Mouse (Mus musculus): ENCODE data around the gene Rpl37. TPM values are rescaled to one million over a fixed set of nuclear protein-coding genes. Genes with fewer than 3 reads are reported as not detected.

Rpl37 gene
- polyA plus RNA-seq, 1 experiment from 2014 or later, result 521 TPM

- Histone ChIP-seq H3K27ac (replicated peaks) (peak overlapping the region; percentile 94), H3K4me3 (peak overlapping the region; percentile 88), H3K4me1 (peaks cover 24% of the 10 kb centered on the region), H3K36me3 (replicated peaks) (peaks cover 4% of the 10 kb centered on the region; the same call in 1 of the 2 replicates), H3K9me3 (no peaks in the 10 kb centered on the region), H3K27me3 (replicated peaks; ENCODE audit: low read depth, poor library complexity, severe bottlenecking) (no peaks in the 10 kb centered on the region)
- peak; percentile 84 for DNase-seq (ENCODE audit: low spot score)
- 1% methylated on average over 61 of the region's 61 CpGs for WGBS
Observed at GRCm38 (mm10) chr15:5144021-5144778, 27.8 kb downstream of the Rpl37 start.

- Histone ChIP-seq H3K4me3 (peak overlapping the region; percentile 88), H3K4me1 (peaks cover 28% of the 10 kb centered on the region), H3K27me3 (replicated peaks; ENCODE audit: low read depth, poor library complexity, severe bottlenecking) (no peaks in the 10 kb centered on the region), H3K27ac (replicated peaks) (no peak overlapping the region), H3K9me3 (no peaks in the 10 kb centered on the region), H3K36me3 (replicated peaks) (peaks cover 4% of the 10 kb centered on the region; the same call in 1 of the 2 replicates)
- WGBS, result 41% methylated on average over 9 of the region's 9 CpGs
- DNase-seq (ENCODE audit: low spot score), result no peak
Observed at GRCm38 (mm10) chr15:5145196-5145945, 28.9 kb downstream of the Rpl37 start.

GRCm38 (mm10) chr15:5149187-5149586, 32.7 kb downstream of the Rpl37 start:
- Histone ChIP-seq H3K4me1 (peaks cover 27% of the 10 kb centered on the region), H3K9me3 (no peaks in the 10 kb centered on the region), H3K4me3 (no peak overlapping the region), H3K27me3 (replicated peaks; ENCODE audit: low read depth, poor library complexity, severe bottlenecking) (no peaks in the 10 kb centered on the region), H3K36me3 (replicated peaks) (peaks cover 4% of the 10 kb centered on the region; the same call in 1 of the 2 replicates), H3K27ac (replicated peaks) (no peak overlapping the region)
- DNase-seq (ENCODE audit: low spot score), result no peak
- 74% methylated on average over 4 of the region's 4 CpGs for WGBS

GRCm38 (mm10) chr15:5152171-5152570, 35.7 kb downstream of the Rpl37 start:
- H3K4me1 ChIP-seq, result peaks cover 25% of the 10 kb centered on the region
- H3K36me3 ChIP-seq (replicated peaks), result no peaks in the 10 kb centered on the region; the same call in 1 of the 2 replicates
- no peak overlapping the region for H3K27ac ChIP-seq (replicated peaks)
- no peak for DNase-seq (ENCODE audit: low spot score)
- whole genome bisulfite sequencing, result 93% methylated on average over 6 of the region's 6 CpGs
- no peak overlapping the region for H3K4me3 ChIP-seq
- H3K27me3 ChIP-seq (replicated peaks; ENCODE audit: low read depth, poor library complexity, severe bottlenecking), result no peaks in the 10 kb centered on the region
- no peaks in the 10 kb centered on the region for H3K9me3 ChIP-seq

- 90% methylated on average over 9 of the region's 9 CpGs for WGBS
- no peak for DNase-seq (ENCODE audit: low spot score)
- H3K27ac ChIP-seq (replicated peaks), result no peak overlapping the region
Observed at GRCm38 (mm10) chr15:5154621-5155020, 38.2 kb downstream of the Rpl37 start.

GRCm38 (mm10) chr15:5155093-5155492, 38.6 kb downstream of the Rpl37 start:
- H3K4me3 ChIP-seq, result no peak overlapping the region
- H3K27ac ChIP-seq (replicated peaks), result no peak overlapping the region
- no peaks in the 10 kb centered on the region for H3K36me3 ChIP-seq (replicated peaks)
- 80% methylated on average over 5 of the region's 5 CpGs for WGBS
- DNase-seq (ENCODE audit: low spot score), result no peak
- H3K27me3 ChIP-seq (replicated peaks; ENCODE audit: low read depth, poor library complexity, severe bottlenecking), result no peaks in the 10 kb centered on the region
- peaks cover 10% of the 10 kb centered on the region; the same call in 1 of the 2 replicates for H3K4me1 ChIP-seq
- H3K9me3 ChIP-seq, result no peaks in the 10 kb centered on the region

More at GRCm38 (mm10) chr15:5154621-5155020, 38.2 kb downstream of the Rpl37 start:
- peaks cover 10% of the 10 kb centered on the region; the same call in 1 of the 2 replicates for H3K4me1 ChIP-seq
- H3K27me3 ChIP-seq (replicated peaks; ENCODE audit: low read depth, poor library complexity, severe bottlenecking), result no peaks in the 10 kb centered on the region
- no peak overlapping the region for H3K4me3 ChIP-seq
- no peaks in the 10 kb centered on the region for H3K36me3 ChIP-seq (replicated peaks)
- H3K9me3 ChIP-seq, result no peaks in the 10 kb centered on the region

- WGBS, result 88% methylated on average over 4 of the region's 4 CpGs
- no peaks in the 10 kb centered on the region for H3K27me3 ChIP-seq (replicated peaks; ENCODE audit: low read depth, poor library complexity, severe bottlenecking)
- H3K4me3 ChIP-seq, result no peak overlapping the region
- peaks cover 8% of the 10 kb centered on the region for H3K36me3 ChIP-seq (replicated peaks)
- no peak overlapping the region for H3K27ac ChIP-seq (replicated peaks)
- H3K9me3 ChIP-seq, result no peaks in the 10 kb centered on the region
- DNase-seq (ENCODE audit: low spot score), result no peak
- peaks cover 10% of the 10 kb centered on the region; the same call in 1 of the 2 replicates for H3K4me1 ChIP-seq
Observed at GRCm38 (mm10) chr15:5156355-5156754, 39.9 kb downstream of the Rpl37 start.

- 87% methylated on average over 1 of the region's 1 CpGs for WGBS
- no peak for DNase-seq (ENCODE audit: low spot score)
- H3K4me3 ChIP-seq, result no peak overlapping the region
- H3K9me3 ChIP-seq, result no peaks in the 10 kb centered on the region
- H3K36me3 ChIP-seq (replicated peaks), result peaks cover 15% of the 10 kb centered on the region
- H3K4me1 ChIP-seq, result peaks cover 10% of the 10 kb centered on the region; the same call in 1 of the 2 replicates
- H3K27ac ChIP-seq (replicated peaks), result no peak overlapping the region
- H3K27me3 ChIP-seq (replicated peaks; ENCODE audit: low read depth, poor library complexity, severe bottlenecking), result no peaks in the 10 kb centered on the region
Observed at GRCm38 (mm10) chr15:5157386-5157785, 40.9 kb downstream of the Rpl37 start.

- H3K4me3 ChIP-seq, result no peak overlapping the region
- peaks cover 27% of the 10 kb centered on the region for H3K36me3 ChIP-seq (replicated peaks)
- H3K27ac ChIP-seq (replicated peaks), result no peak overlapping the region
- DNase-seq (ENCODE audit: low spot score), result no peak
- WGBS, result 85% methylated on average over 6 of the region's 6 CpGs
- no peaks in the 10 kb centered on the region for H3K27me3 ChIP-seq (replicated peaks; ENCODE audit: low read depth, poor library complexity, severe bottlenecking)
- H3K4me1 ChIP-seq, result peaks cover 10% of the 10 kb centered on the region; the same call in 1 of the 2 replicates
- H3K9me3 ChIP-seq, result no peaks in the 10 kb centered on the region
Observed at GRCm38 (mm10) chr15:5158827-5159226, 42.4 kb downstream of the Rpl37 start.

- no peak for DNase-seq (ENCODE audit: low spot score)
- WGBS, result 92% methylated on average over 12 of the region's 12 CpGs
- Histone ChIP-seq H3K9me3 (no peaks in the 10 kb centered on the region), H3K4me1 (no peaks in the 10 kb centered on the region), H3K4me3 (no peak overlapping the region), H3K27me3 (replicated peaks; ENCODE audit: low read depth, poor library complexity, severe bottlenecking) (no peaks in the 10 kb centered on the region), H3K36me3 (replicated peaks) (peaks cover 83% of the 10 kb centered on the region), H3K27ac (replicated peaks) (no peak overlapping the region)
Observed at GRCm38 (mm10) chr15:5165121-5165773, 48.8 kb downstream of the Rpl37 start.
